Mouse (Mus musculus) intestine, embryonic 14.5 days (tissue): Measurements from ENCODE around the gene Slc30a4. TPM values are rescaled to one million over a fixed set of nuclear protein-coding genes. Genes with fewer than 3 reads are reported as not detected.

ENCODE experiments used
- ATAC-seq: fragments of 200-750 bp; cut with Nextera tagmentation; replicated peaks from 2 replicates; pipeline ENCODE4 v1.8.0; 2017; ENCODE audit warnings: low read depth, moderate number of reproducible peaks, moderate TSS enrichment, moderate library complexity; ENCODE audit not compliant: low FRiP score, low TSS enrichment
- DNase-seq: peaks from one replicate; pipeline ENCODE4 v3.0.0-alpha.2; 2018; ENCODE audit warnings: low spot score
- H3K27ac ChIP-seq: fragments of 300-500 bp; sonication (generic); 2 replicates; pipeline ENCODE4 v1.5.1; 2014; ENCODE audit warnings: low read depth, mild to moderate bottlenecking, control low read depth
- H3K27me3 ChIP-seq: fragments of 300-500 bp; sonication (generic); replicated peaks from 2 replicates; pipeline ENCODE4 v1.6.1; 2014; ENCODE audit warnings: low read length, control low read depth; ENCODE audit not compliant: control insufficient read depth, insufficient read depth
- H3K36me3 ChIP-seq: fragments of 300-500 bp; sonication (generic); 2 replicates; pipeline ENCODE4 v1.6.1; 2014; ENCODE audit warnings: low read length, control low read depth; ENCODE audit not compliant: control insufficient read depth, insufficient read depth
- H3K4me1 ChIP-seq: fragments of 300-500 bp; sonication (generic); replicated peaks from 2 replicates; pipeline ENCODE4 v1.6.1; 2014; ENCODE audit warnings: low read length, control low read depth, mixed read lengths; ENCODE audit not compliant: control insufficient read depth, insufficient read depth
- H3K4me2 ChIP-seq: fragments of 300-500 bp; sonication (generic); 2 replicates; pipeline ENCODE4 v1.6.1; 2014; ENCODE audit warnings: low read length
- H3K4me3 ChIP-seq: fragments of 300-500 bp; sonication (generic); 2 replicates; pipeline ENCODE4 v1.5.1; 2014; ENCODE audit warnings: low read depth, low read length, control low read depth, mixed read lengths
- H3K9ac ChIP-seq: fragments of 300-500 bp; sonication (generic); 2 replicates; pipeline ENCODE4 v1.6.1; 2014; ENCODE audit warnings: mild to moderate bottlenecking, low read length
- H3K9me3 ChIP-seq: fragments of 300-500 bp; sonication (generic); 2 replicates; pipeline ENCODE4 v1.6.1; 2016; ENCODE audit warnings: low read length, control low read depth; ENCODE audit not compliant: control insufficient read depth
- WGBS: fragments of 180-500 bp; shearing (Covaris S2); extraction: QIAGEN DNeasy Blood & Tissue Kit; methylation state at CpG from one replicate; pipeline ENCODE4 v1.1.7; 2014; 5-methylcytosine and 5-hydroxymethylcytosine counted together
- polyA plus RNA-seq: library from polyadenylated mRNA; unstranded; fragments of >200 nt; fragmentation: Nextera tagmentation; extraction: Ambion mirVana; gene quantifications from 2 replicates; pipeline ENCODE4 v1.2.1, GENCODE M21; 2014

Gene Slc30a4
- polyA plus RNA-seq, 1 experiment from 2014 or later: 13.7 TPM

DNA sequence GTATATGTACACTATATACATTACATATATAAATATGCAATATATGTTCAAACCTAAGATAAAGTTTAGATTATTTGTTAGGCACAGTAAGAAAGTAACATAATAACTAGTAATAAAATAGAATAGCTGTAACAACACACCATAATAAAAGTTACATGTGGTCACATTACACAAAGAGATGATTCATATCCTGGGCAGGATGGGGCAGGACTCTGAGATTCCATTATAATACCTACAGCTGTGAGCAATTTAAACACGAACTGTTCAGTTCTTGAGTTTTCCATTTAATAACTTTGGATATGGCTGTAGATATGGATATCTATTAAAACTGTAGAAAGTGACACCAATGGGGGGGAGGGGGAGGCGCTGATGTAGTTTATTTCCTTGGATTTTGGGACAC lies 4.9 kb downstream of the Slc30a4 start:
- Histone ChIP-seq H3K9ac (no peak overlapping the region), H3K36me3 (no peaks in the 10 kb centered on the region), H3K4me2 (no peak overlapping the region), H3K4me3 (no peak overlapping the region), H3K27ac (no peak overlapping the region), H3K27me3 (no peaks in the 10 kb centered on the region), H3K4me1 (peaks cover 11% of the 10 kb centered on the region), H3K9me3 (no peaks in the 10 kb centered on the region)
- DNase-seq (no peak), ATAC-seq (no peak)
- WGBS: 75% methylated on average over 2 of the region's 2 CpGs

DNA sequence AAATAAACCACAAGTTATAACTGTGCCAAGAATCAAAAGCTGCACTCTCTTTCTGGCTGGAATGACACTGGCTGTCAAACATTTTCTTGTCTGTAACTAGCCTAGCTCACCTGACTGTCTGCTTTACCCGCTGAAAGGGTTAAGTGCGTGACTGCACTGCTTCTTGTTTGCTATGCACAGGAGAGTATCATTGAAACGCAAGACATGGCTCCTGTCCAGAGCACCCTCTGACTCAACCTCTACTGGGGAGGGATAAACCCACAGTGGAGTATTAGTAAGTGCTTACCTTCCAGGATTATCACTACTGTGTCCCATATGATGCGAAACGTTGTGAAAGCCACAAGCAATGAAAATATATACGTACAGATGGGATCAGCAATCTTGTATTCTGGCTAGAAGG lies 15.8 kb downstream of the Slc30a4 start:
- Histone ChIP-seq H3K9me3 (peaks cover 6% of the 10 kb centered on the region), H3K9ac (no peak overlapping the region), H3K4me3 (no peak overlapping the region), H3K36me3 (no peaks in the 10 kb centered on the region), H3K27me3 (no peaks in the 10 kb centered on the region), H3K4me1 (no peaks in the 10 kb centered on the region), H3K4me2 (no peak overlapping the region), H3K27ac (no peak overlapping the region)
- WGBS: 84% methylated on average over 6 of the region's 6 CpGs
- DNase-seq (no peak), ATAC-seq (no peak)

DNA sequence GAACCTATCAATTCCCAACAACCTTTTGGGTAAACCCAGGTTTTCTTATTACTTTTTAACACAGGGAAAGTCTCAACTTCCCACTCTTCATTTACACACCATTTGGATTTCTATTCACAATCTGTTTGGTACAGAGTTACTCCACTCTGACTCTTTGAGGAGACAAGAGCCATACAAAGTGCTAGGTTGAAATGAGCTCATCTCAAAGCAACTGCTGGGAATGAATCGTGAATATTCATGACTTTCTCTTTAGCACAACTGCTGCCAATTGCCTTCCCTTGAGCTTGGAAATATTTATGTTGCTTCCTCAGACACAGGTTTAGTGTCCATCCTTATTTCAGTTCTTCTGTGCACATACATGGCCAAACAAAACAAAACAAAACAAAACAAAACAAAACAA lies 18.8 kb downstream of the Slc30a4 start:
- WGBS: 85% methylated on average over 1 of the region's 1 CpGs
- H3K27me3 ChIP-seq: no peaks in the 10 kb centered on the region
- peaks cover 10% of the 10 kb centered on the region for H3K9me3 ChIP-seq
- no peak overlapping the region for H3K27ac ChIP-seq
- no peak overlapping the region for H3K4me3 ChIP-seq
- H3K36me3 ChIP-seq: no peaks in the 10 kb centered on the region
- no peak for DNase-seq
- H3K9ac ChIP-seq: no peak overlapping the region
- no peak for ATAC-seq
- no peak overlapping the region for H3K4me2 ChIP-seq
- H3K4me1 ChIP-seq: no peaks in the 10 kb centered on the region

DNA sequence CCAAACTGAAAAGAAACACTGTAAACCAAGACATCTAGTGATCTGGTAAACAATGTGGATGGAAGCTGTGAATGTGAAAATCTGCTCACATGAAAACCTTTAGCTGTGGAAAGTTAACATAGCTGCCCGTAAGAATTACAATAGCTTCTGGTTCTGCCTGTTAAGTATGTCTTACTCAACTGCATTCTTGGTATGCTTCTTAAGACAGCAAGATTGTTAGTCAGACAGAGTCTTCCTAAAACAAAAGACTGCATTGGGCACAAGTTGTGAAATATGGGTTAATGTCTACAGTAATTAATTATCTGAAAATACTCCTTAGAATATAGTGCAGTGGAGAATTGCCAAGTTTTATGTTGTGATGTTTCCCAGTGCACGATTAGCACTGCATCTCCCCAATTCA lies 19.9 kb downstream of the Slc30a4 start:
- H3K9me3 ChIP-seq: peaks cover 10% of the 10 kb centered on the region
- H3K4me3 ChIP-seq: no peak overlapping the region
- H3K4me1 ChIP-seq: no peaks in the 10 kb centered on the region
- no peaks in the 10 kb centered on the region for H3K27me3 ChIP-seq
- WGBS: 83% methylated on average over 2 of the region's 2 CpGs
- ATAC-seq (no peak), DNase-seq (no peak)
- H3K27ac ChIP-seq: no peak overlapping the region
- H3K4me2 ChIP-seq: no peak overlapping the region
- no peaks in the 10 kb centered on the region for H3K36me3 ChIP-seq
- no peak overlapping the region for H3K9ac ChIP-seq

DNA sequence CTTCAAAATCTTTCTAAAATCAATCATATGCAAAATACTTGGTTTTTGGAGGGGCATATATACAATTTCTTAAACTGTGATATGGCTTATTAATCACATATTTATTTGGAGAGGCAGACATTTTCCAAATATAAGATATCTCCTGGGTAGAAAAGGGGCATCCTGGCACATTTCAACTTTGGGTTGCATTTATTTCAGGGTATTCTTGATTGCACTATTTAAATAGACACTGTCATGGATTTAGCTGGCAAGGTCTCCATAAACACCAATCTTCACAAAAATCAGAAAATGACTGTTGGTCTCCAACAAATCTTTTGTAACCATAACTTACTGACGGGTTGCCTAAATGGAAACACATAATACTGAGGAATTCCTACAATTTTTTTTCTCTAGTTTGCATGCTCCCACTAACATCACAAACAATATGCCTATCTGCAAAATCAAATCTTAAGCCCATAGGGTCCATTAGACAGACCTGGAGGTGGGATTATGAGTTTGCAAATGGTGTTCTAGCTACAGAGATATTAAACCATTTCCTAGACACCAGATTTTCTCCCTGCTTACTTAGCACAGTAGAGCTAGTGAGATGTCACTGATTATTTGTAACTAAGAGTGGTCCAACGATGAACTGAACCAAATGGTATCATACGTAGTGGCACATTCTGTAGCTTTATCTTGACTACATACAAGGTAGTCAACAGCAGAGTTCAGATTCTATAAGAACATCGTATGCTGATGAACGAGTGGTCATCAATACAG lies 20.9 kb downstream of the Slc30a4 start:
- Histone ChIP-seq H3K27me3 (no peaks in the 10 kb centered on the region), H3K4me1 (no peaks in the 10 kb centered on the region), H3K4me2 (no peak overlapping the region), H3K27ac (no peak overlapping the region), H3K9me3 (peaks cover 10% of the 10 kb centered on the region), H3K9ac (no peak overlapping the region), H3K36me3 (no peaks in the 10 kb centered on the region), H3K4me3 (no peak overlapping the region)
- ATAC-seq (no peak), DNase-seq (no peak)
- WGBS: 86% methylated on average over 5 of the region's 5 CpGs

DNA sequence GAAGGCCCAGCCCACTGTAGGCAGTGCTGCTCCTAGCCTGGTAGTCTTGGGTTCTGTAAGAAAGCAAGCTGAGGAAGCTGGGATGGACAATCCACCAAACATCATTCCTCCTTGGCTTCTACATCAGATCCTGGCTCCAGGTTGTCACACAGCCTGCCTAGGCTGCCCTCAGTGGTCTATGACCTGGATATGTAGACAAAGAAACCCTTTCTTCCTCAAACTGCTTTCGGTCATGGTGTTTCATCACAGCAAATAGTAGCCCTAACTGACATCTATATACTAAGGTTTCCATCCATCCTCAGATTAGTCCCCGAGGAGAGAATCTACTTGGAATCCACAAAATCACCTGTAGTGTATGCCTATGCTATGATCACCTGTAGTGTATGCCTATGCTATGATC lies 27.3 kb downstream of the Slc30a4 start:
- no peaks in the 10 kb centered on the region for H3K36me3 ChIP-seq
- ATAC-seq (no peak), DNase-seq (no peak)
- no peaks in the 10 kb centered on the region for H3K9me3 ChIP-seq
- H3K27me3 ChIP-seq: no peaks in the 10 kb centered on the region
- no peaks in the 10 kb centered on the region for H3K4me1 ChIP-seq
- H3K4me3 ChIP-seq: no peak overlapping the region
- 93% methylated on average over 2 of the region's 2 CpGs for WGBS
- no peak overlapping the region for H3K27ac ChIP-seq
- H3K4me2 ChIP-seq: no peak overlapping the region
- H3K9ac ChIP-seq: no peak overlapping the region

DNA sequence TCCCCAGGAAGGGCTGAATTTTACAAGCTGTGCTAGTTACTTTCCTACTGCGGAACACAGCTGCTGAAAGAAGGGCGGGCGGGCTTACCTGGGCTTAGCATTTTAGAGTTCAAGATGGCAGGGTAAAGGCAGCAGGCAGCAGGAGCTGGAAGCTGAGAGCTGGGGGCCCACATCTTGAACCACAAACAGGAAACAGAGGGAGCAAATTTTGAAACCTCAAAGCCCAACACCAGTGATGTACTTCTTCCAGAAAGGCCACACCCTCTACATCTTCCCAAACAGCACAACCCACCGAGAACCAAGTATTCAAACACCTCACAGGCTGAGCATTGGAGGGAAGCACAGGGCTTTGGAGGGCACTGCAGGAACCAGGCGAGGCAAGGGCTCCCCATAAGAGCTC lies 29.6 kb downstream of the Slc30a4 start:
- Histone ChIP-seq H3K4me1 (no peaks in the 10 kb centered on the region), H3K4me2 (no peak overlapping the region), H3K9me3 (no peaks in the 10 kb centered on the region), H3K4me3 (no peak overlapping the region), H3K9ac (no peak overlapping the region), H3K36me3 (no peaks in the 10 kb centered on the region), H3K27ac (no peak overlapping the region), H3K27me3 (no peaks in the 10 kb centered on the region)
- DNase-seq (no peak), ATAC-seq (no peak)
- WGBS: 59% methylated on average over 5 of the region's 5 CpGs

DNA sequence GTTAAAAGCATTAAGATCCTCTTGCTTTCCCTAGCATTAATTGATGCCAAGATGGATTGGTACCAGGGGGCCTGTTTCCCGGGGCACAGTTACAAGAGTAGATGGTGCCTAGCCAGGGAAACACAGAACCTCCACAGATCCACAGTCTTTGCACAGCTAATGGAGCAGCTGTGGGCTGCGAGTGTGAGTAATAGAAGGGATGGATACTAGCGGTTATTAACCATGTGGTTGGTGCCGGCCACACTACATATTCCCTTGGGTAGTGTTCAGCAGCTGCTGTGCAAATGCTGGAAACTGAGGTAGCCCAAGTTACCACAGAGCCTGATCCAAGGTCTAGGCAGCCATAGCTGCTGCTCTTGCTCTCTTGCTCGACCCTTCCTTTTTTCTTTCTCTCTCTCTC lies 30.7 kb downstream of the Slc30a4 start:
- H3K9me3 ChIP-seq: no peaks in the 10 kb centered on the region
- H3K27me3 ChIP-seq: no peaks in the 10 kb centered on the region
- H3K4me2 ChIP-seq: no peak overlapping the region
- H3K36me3 ChIP-seq: no peaks in the 10 kb centered on the region
- no peak overlapping the region for H3K27ac ChIP-seq
- no peak for ATAC-seq
- H3K4me3 ChIP-seq: no peak overlapping the region
- WGBS: 66% methylated on average over 5 of the region's 5 CpGs
- no peak for DNase-seq
- H3K4me1 ChIP-seq: no peaks in the 10 kb centered on the region
- no peak overlapping the region for H3K9ac ChIP-seq

DNA sequence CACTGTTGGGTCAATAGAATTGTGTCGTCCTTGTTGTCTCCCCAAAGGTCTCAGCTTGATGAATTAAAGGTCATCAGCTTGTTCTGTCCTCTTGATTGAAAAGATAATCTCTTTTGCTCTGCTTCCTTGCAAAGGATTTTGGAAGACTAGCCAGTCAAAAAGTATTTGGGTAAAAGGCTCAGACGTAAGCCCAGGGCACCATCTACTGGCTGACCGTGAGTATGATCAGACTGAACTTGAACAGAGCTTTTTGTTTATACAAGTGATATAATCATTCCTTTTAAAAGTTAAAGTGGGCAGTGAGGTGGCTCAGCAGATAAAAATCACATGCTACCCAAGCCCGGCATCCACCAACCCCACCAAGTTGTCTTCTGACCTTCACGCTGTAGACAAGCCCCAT lies 34.6 kb downstream of the Slc30a4 start:
- no peak for ATAC-seq
- 33% methylated on average over 5 of the region's 5 CpGs for WGBS
- H3K9me3 ChIP-seq: no peaks in the 10 kb centered on the region
- H3K4me3 ChIP-seq: no peak overlapping the region
- H3K4me2 ChIP-seq: no peak overlapping the region
- DNase-seq: no peak
- H3K36me3 ChIP-seq: no peaks in the 10 kb centered on the region
- H3K27me3 ChIP-seq: no peaks in the 10 kb centered on the region
- no peak overlapping the region for H3K27ac ChIP-seq
- H3K9ac ChIP-seq: no peak overlapping the region
- H3K4me1 ChIP-seq: no peaks in the 10 kb centered on the region
